Comparison of ENCODE assay signal across 11 mouse cellular contexts in genomic region chr5:128504502-128504901, GRCm38 (mm10).
A peak's percentile ranks its signal among the peaks of the same experiment; 100 is the strongest.
DNase-seq lines count a peak whose midpoint lies in the region; ATAC-seq and TF ChIP-seq lines count a peak whose summit lies in the region.
"Had no signal": no experiment of that assay in that cellular context is flagged by ENCODE, and none has a peak within 500 bp of the region (broad histone marks: within the 10 kb centered on the region; RNA-seq: fewer than 3 reads in every experiment).

No protein-coding gene starts in this region.

- H3K27me3 ChIP-seq in ES-Bruce4 (ENCODE audit: control insufficient read depth, insufficient read depth, low read length, poor library complexity, severe bottlenecking) = no peaks in the 10 kb centered on the region
- H3K27me3 ChIP-seq in neural tube, embryonic 13.5 days = 0 out of 2 replicates have a peak, but pooled peaks cover 3% of the 10 kb centered on the region
- H3K27me3 ChIP-seq: embryonic facial prominence, embryonic 15.5 days; limb, embryonic 15.5 days; stomach, embryonic 15.5 days had no signal

- no peak for TF ChIP-seq EP300 in ES-Bruce4 (IDR thresholded peaks at IDR 0.05; ENCODE audit: insufficient read depth, low read depth, low read length)

- H3K27ac ChIP-seq in ES-Bruce4 (ENCODE audit: insufficient read depth, low read length) = no peak overlapping the region
- no peak overlapping the region for H3K27ac ChIP-seq in neural tube, embryonic 13.5 days (replicated peaks)
- H3K27ac ChIP-seq: embryonic facial prominence, embryonic 15.5 days; limb, embryonic 15.5 days; stomach, embryonic 15.5 days had no signal

- H3K9ac ChIP-seq in ES-Bruce4 (ENCODE audit: low read depth, poor library complexity, severe bottlenecking) = no peak overlapping the region
- no peak overlapping the region for H3K9ac ChIP-seq in neural tube, embryonic 13.5 days
- H3K9ac ChIP-seq: embryonic facial prominence, embryonic 15.5 days; limb, embryonic 15.5 days; stomach, embryonic 15.5 days had no signal

- no peak overlapping the region for H3K4me3 ChIP-seq in ES-Bruce4 (ENCODE audit: low read depth, low read length)
- no peak overlapping the region for H3K4me3 ChIP-seq in neural tube, embryonic 13.5 days
- H3K4me3 ChIP-seq: embryonic facial prominence, embryonic 15.5 days; limb, embryonic 15.5 days; stomach, embryonic 15.5 days had no signal

- TF ChIP-seq CTCF in ES-Bruce4 (IDR thresholded peaks at IDR 0.05; ENCODE audit: low read depth, low read length) = peak; percentile 80

- peak; percentile 20 for DNase-seq in layer of hippocampus, adult 11-12 months (ENCODE audit: low spot score)
- DNase-seq in layer of hippocampus, adult 9-11 months = no peak
- DNase-seq in ZHBTc4 (ENCODE audit: low read depth, low spot score) = peak; percentile 75
- peak; percentile 43 for DNase-seq in embryo, embryonic 11.5 days (ENCODE audit: low read depth, low spot score)
- peak; percentile 28 for DNase-seq in kidney, postnatal 14 days

- H3K36me3 ChIP-seq in ES-Bruce4 (ENCODE audit: control insufficient read depth, insufficient read depth, low read length, poor library complexity, severe bottlenecking) = no peaks in the 10 kb centered on the region
- no peaks in the 10 kb centered on the region for H3K36me3 ChIP-seq in neural tube, embryonic 13.5 days
- H3K36me3 ChIP-seq: embryonic facial prominence, embryonic 15.5 days; limb, embryonic 15.5 days; stomach, embryonic 15.5 days had no signal

- 8% methylated on average over 4 of the region's 4 CpGs for WGBS in neural tube, embryonic 13.5 days

- ATAC-seq in neural tube, embryonic 13.5 days (ENCODE audit: low read depth) = peak; percentile 69
- ATAC-seq in erythroblast, adult 5-6 weeks (replicated peaks; ENCODE audit: low FRiP score, poor library complexity, severe bottlenecking) = no peak

- H3K4me1 ChIP-seq in ES-Bruce4 (ENCODE audit: control insufficient read depth, insufficient read depth, low read length) = no peaks in the 10 kb centered on the region
- H3K4me1 ChIP-seq in neural tube, embryonic 13.5 days (replicated peaks) = no peaks in the 10 kb centered on the region
- H3K4me1 ChIP-seq: embryonic facial prominence, embryonic 15.5 days; limb, embryonic 15.5 days; stomach, embryonic 15.5 days had no signal

- no peaks in the 10 kb centered on the region for H3K9me3 ChIP-seq in ES-Bruce4 (replicated peaks; ENCODE audit: control insufficient read depth, insufficient read depth, low read length, poor library complexity, severe bottlenecking)
- peaks cover 2% of the 10 kb centered on the region; the same call in 1 of the 2 replicates for H3K9me3 ChIP-seq in neural tube, embryonic 13.5 days
- H3K9me3 ChIP-seq: embryonic facial prominence, embryonic 15.5 days; limb, embryonic 15.5 days; stomach, embryonic 15.5 days had no signal

- no peak for TF ChIP-seq POLR2A in ES-Bruce4 (IDR thresholded peaks at IDR 0.05; ENCODE audit: insufficient read depth, low read length)

- no peak overlapping the region for H3K4me2 ChIP-seq in neural tube, embryonic 13.5 days
- H3K4me2 ChIP-seq: embryonic facial prominence, embryonic 15.5 days; limb, embryonic 15.5 days; stomach, embryonic 15.5 days had no signal
